Mouse (Mus musculus) liver, embryonic 14.5 days (tissue): ENCODE measurements at regions not wholly inside any gene's neighbourhood (a gene's known extent, or its start where the extent isn't known, plus 50 kb on each side); places are given as distances from the start of the nearest gene placed in this dataset.

Experiments used
- ATAC-seq: fragments of 200-750 bp; cut with Nextera tagmentation; 2 replicates; pipeline ENCODE4 v1.8.0; 2017; ENCODE audit warnings: moderate number of reproducible peaks, mild to moderate bottlenecking, moderate library complexity; ENCODE audit not compliant: insufficient read depth
- DNase-seq, 3 experiments: peaks; one replicate each; pipeline ENCODE4 v3.0.0-alpha.2; 2012 to 2013; ENCODE audit warnings: low read depth in 3 of 3, low spot score in 3 of 3
- H3K27ac ChIP-seq: fragments of 300-500 bp; sonication (generic); 2 replicates; pipeline ENCODE4 v1.5.1; 2014; ENCODE audit warnings: moderate library complexity, mild to moderate bottlenecking, control low read depth, inconsistent platforms
- H3K27me3 ChIP-seq: fragments of 300-500 bp; sonication (generic); 2 replicates; pipeline ENCODE4 v1.6.1; 2014; ENCODE audit warnings: mild to moderate bottlenecking, low read length, moderate library complexity; ENCODE audit not compliant: control insufficient read depth, insufficient read depth
- H3K36me3 ChIP-seq: fragments of 300-500 bp; sonication (generic); replicated peaks from 2 replicates; pipeline ENCODE4 v1.6.1; 2014; ENCODE audit warnings: low read depth; ENCODE audit not compliant: control insufficient read depth, insufficient read depth
- H3K4me1 ChIP-seq, 2 experiments: fragments of 200-500 bp in 1 of 2; fragments of 300-500 bp in 1 of 2; sonication (generic) in 1 of 2; replicated peaks; 2 replicates each; pipeline ENCODE4 v1.6.1; 2012 to 2014; ENCODE audit warnings: antibody characterized with exemption in 1 of 2, inconsistent platforms in 1 of 2, low read length in 1 of 2; ENCODE audit not compliant: control insufficient read depth in 2 of 2, insufficient read depth in 2 of 2
- H3K4me2 ChIP-seq: fragments of 300-500 bp; sonication (generic); 2 replicates; pipeline ENCODE4 v1.6.1; 2014; ENCODE audit warnings: low read depth, mild to moderate bottlenecking, control low read depth, moderate library complexity
- H3K4me3 ChIP-seq, 2 experiments: fragments of 200-500 bp in 1 of 2; fragments of 300-500 bp in 1 of 2; sonication (generic) in 1 of 2; 2 replicates each; pipeline ENCODE4 v1.5.1; 2012 to 2014; ENCODE audit warnings: low read depth in 2 of 2, low read length in 2 of 2, mild to moderate bottlenecking in 2 of 2, control low read depth in 1 of 2, inconsistent platforms in 1 of 2, moderate library complexity in 1 of 2; ENCODE audit not compliant: insufficient read depth in 1 of 2
- H3K9ac ChIP-seq: fragments of 300-500 bp; sonication (generic); replicated peaks from 2 replicates; pipeline ENCODE4 v1.6.1; 2014; ENCODE audit warnings: mild to moderate bottlenecking, control low read depth, moderate library complexity
- H3K9me3 ChIP-seq: fragments of 300-500 bp; sonication (generic); 2 replicates; pipeline ENCODE4 v1.6.1; 2016; ENCODE audit warnings: low read length, mixed read lengths; ENCODE audit not compliant: control insufficient read depth
- CTCF ChIP-seq: IDR thresholded peaks from 2 replicates; pipeline ENCODE4 v1.5.1; 2016; ENCODE audit warnings: antibody characterized with exemption, low read depth, control low read depth
- EP300 ChIP-seq: IDR thresholded peaks from 2 replicates; pipeline ENCODE4 v1.6.1; 2016; ENCODE audit warnings: antibody characterized with exemption, low read depth
- WGBS: fragments of 180-500 bp; shearing (Covaris S2); extraction: QIAGEN DNeasy Blood & Tissue Kit; methylation state at CpG from one replicate; pipeline ENCODE4 v1.1.7; 2014; ENCODE audit not compliant: insufficient replicate concordance; 5-methylcytosine and 5-hydroxymethylcytosine counted together

DNA sequence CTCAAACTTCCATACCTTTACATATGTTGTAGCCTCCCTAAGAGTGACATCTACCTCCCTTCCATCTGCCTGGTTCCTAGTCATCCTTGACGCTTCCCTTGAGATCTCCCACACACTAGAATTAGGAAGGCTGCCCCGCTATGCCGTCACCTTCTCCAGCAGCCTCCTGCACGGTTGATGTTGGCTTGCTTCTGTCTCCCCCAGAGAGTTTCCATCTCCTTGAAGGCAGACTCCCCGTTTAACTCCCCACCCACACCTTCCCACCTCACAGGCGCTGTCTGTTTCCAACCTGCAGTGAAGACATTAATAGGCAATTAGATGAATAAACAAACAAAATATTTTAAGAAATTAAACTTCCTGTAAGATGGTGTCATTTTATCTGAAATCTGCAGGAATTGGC is 65.2 kb upstream of the Lmo4 start:
- Histone ChIP-seq H3K4me1 (no peaks in the 10 kb centered on the region), H3K4me3 (no peak overlapping the region), H3K36me3 (no peaks in the 10 kb centered on the region), H3K9me3 (no peaks in the 10 kb centered on the region), H3K9ac (no peak overlapping the region), H3K27me3 (no peaks in the 10 kb centered on the region), H3K4me2 (no peak overlapping the region), H3K27ac (no peak overlapping the region)
- TF ChIP-seq EP300 (no peak), CTCF (no peak)
- no peak for DNase-seq
- ATAC-seq, result no peak
- WGBS, result 64% methylated on average over 6 of the region's 6 CpGs

DNA sequence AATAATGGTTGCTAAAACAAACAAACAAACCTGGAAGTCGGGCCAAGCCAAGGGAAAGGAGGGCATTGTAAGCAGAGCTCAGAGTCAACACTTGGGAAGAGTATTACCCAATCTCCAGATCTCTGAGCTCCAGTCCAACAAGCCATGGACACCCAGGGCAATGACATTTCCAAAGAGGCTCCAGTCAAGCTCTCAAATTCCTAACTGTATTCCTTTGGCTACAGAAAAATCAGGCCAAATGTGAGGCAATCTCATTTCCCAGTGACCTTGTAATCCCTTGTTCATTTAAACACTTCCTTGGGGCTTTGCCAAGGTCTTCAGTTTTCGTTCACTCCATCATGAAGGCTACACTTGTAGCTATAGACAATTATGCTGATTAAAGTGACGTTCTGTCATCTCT is 59.5 kb upstream of the Lmo4 start:
- Histone ChIP-seq H3K27ac (no peak overlapping the region), H3K36me3 (no peaks in the 10 kb centered on the region), H3K27me3 (no peaks in the 10 kb centered on the region), H3K4me1 (no peaks in the 10 kb centered on the region), H3K9me3 (no peaks in the 10 kb centered on the region), H3K4me2 (no peak overlapping the region), H3K4me3 (no peak overlapping the region), H3K9ac (no peak overlapping the region)
- DNase-seq (no peak), ATAC-seq (no peak)
- 42% methylated on average over 3 of the region's 3 CpGs for WGBS
- TF ChIP-seq EP300 (no peak), CTCF (no peak)

DNA sequence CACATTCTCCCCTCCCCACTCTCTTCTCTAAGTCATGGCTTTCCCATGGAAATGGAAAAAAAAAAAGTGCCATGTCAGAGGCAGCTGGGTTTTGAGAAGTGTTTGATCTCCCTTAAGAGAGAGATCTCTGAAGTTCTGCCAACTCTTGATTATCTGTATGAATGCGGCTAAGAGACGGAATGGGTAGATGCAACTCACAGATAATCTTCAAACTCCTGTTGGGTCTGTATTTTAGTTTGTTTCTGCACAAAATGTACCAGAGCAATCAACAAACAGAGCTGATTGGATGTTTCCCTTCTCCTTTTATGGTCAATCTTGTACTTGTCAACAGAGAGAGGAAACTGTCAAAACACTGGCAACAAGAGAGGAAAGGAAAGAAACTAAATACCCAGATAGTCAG is 55.9 kb upstream of the Lmo4 start:
- H3K27me3 ChIP-seq, result no peaks in the 10 kb centered on the region
- no peaks in the 10 kb centered on the region for H3K36me3 ChIP-seq
- no peak overlapping the region for H3K4me2 ChIP-seq
- H3K9ac ChIP-seq, result no peak overlapping the region
- no peak overlapping the region for H3K4me3 ChIP-seq
- WGBS, result 35% methylated on average over 2 of the region's 2 CpGs
- DNase-seq (no peak), ATAC-seq (no peak)
- no peaks in the 10 kb centered on the region for H3K9me3 ChIP-seq
- H3K4me1 ChIP-seq, result no peaks in the 10 kb centered on the region
- TF ChIP-seq EP300, result no peak
- no peak for TF ChIP-seq CTCF
- H3K27ac ChIP-seq, result no peak overlapping the region

DNA sequence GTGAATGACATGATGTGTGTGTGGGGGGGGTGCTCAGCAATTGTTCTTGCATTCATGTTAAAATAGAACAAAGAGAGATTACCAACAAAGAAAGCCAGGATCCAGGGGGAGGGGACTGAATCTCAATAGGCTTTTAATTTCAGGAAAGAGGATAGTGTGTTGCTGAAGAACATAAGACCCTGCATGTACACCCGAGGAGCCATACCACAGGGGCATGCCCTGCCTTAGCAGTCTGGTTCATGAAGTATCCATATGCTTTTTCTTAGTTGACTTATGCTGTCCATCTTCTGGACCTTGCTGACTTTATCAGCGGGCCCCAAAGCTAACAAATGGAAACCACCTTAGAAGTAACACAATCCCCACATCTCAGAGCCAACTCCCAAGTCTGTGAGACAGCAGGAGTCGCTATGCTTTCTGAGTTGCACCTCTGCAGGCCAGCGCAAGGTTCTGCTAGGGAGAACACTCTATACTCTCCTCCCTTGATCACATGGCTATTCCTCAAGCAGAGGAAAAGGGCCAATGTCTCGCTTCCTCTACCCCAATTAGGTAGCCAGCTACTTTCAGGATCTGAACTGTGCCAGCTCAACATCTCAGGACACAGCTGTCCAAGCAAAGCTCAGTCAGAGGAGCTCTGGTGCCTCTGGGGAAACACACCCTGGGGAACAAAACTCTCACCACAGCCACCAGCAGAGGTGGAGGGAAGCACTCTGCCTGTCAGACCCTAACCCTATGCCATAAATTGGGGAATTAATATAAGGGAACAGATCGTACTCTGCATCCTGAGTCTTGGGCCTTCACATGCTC is 52.9 kb upstream of the Lmo4 start:
- ATAC-seq (no peak), DNase-seq (no peak)
- Histone ChIP-seq H3K4me1 (no peaks in the 10 kb centered on the region), H3K9me3 (no peaks in the 10 kb centered on the region), H3K36me3 (no peaks in the 10 kb centered on the region), H3K4me2 (no peak overlapping the region), H3K4me3 (no peak overlapping the region), H3K27me3 (no peaks in the 10 kb centered on the region), H3K27ac (no peak overlapping the region), H3K9ac (no peak overlapping the region)
- no peak for TF ChIP-seq CTCF
- no peak for TF ChIP-seq EP300
- WGBS, result 42% methylated on average over 6 of the region's 6 CpGs

DNA sequence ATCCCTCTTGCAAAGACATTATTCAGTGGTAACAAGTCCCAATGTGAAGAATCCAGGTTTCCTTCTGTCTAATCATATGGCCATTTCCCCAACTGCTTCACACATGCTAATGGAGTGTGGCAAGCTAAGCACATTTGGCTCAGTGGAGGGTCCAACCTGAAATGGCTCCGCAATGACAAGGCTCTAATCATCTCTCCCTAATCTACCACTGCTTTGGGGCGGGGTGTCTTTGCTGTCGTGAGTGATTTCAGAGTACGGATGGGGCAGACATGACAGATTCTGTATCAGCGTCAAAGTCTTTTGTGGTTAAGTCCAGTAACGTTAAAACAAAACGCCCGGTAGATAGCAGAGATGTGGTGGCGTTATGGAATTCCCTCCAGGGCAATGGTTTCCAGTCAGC is 52.2 kb upstream of the Lmo4 start:
- 16% methylated on average over 9 of the region's 9 CpGs for WGBS
- no peak for TF ChIP-seq EP300
- no peak for TF ChIP-seq CTCF
- no peaks in the 10 kb centered on the region for H3K27me3 ChIP-seq
- DNase-seq, result no peak
- H3K4me3 ChIP-seq, result no peak overlapping the region
- H3K9me3 ChIP-seq, result no peaks in the 10 kb centered on the region
- no peak overlapping the region for H3K4me2 ChIP-seq
- ATAC-seq, result no peak
- H3K4me1 ChIP-seq, result no peaks in the 10 kb centered on the region
- H3K36me3 ChIP-seq, result no peaks in the 10 kb centered on the region
- no peak overlapping the region for H3K27ac ChIP-seq
- no peak overlapping the region for H3K9ac ChIP-seq
